Mouse (Mus musculus) kidney, adult 2 months (tissue): ENCODE data around the gene Prkd3.

Source experiments
- CTCF ChIP-seq: fragments of 200-500 bp; conservative IDR thresholded peaks from 2 replicates; pipeline ENCODE4 v1.5.1; 2011; ENCODE audit warnings: low read depth, mild to moderate bottlenecking, control low read depth, low read length, moderate library complexity, mixed read lengths; ENCODE audit not compliant: insufficient read depth, insufficient read length
- POLR2A ChIP-seq: fragments of 200-500 bp; IDR thresholded peaks from one replicate; pipeline ENCODE4 v1.6.1; 2011; ENCODE audit warnings: low read depth, low read length, control low read depth

DNA sequence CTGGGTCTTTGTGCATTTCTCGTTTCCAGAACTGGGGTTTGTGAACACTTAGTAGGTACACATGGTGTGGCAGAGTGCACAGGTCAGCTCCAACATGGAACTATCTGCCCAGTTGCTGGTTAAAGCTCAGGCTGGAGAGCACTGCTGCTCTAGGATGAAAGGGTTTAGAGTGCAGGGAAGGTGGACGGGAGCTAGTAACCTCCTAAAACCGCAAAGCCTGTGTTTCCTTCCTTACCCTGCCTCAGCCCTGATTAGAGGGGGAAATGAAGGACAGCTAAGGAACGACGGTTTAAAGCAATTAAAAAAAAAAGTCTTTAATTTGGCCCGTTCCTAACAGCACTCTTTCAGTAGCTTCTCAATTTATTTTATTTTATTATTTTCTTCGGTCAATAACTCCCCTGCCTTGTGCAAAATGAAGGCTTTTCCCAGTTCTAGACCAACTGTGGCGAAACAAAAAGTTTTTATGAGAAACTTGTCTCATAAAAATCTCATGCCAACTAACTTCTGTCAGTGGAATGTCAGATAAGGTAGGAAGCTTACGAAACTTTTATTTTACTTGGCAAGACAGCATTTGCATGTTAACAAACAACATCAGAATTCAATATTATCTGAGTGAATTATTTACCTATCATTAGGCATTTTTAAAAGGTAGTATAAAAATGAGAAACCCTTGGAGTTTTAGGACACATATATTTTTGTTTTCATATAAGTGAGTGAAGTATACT, 28.2 kb downstream of the Prkd3 start:
- TF ChIP-seq CTCF (no peak), POLR2A (no peak)
